Mouse (Mus musculus) retina, postnatal 1 day (tissue): Measurements from ENCODE around the gene Aqp1.
A peak's percentile ranks its signal among the peaks of the same experiment; 100 is the strongest.

Experiments used
- DNase-seq: peaks from one replicate; pipeline ENCODE4 v3.0.0-alpha.2; 2012

Gene Aqp1

GRCm38 (mm10) chr6:55335989-55336514, at the start of gene Aqp1:
TSS of gene Aqp1 (plus strand) at chr6:55336432.
- peak; percentile 86 for DNase-seq

GRCm38 (mm10) chr6:55288007-55288602, 48.1 kb upstream of the Aqp1 start:
- DNase-seq = no peak

- DNase-seq = peak; percentile 17
Measured at GRCm38 (mm10) chr6:55294549-55295131, 41.6 kb upstream of the Aqp1 start.

GRCm38 (mm10) chr6:55295325-55295724, 40.9 kb upstream of the Aqp1 start:
- DNase-seq = no peak

GRCm38 (mm10) chr6:55299482-55299881, 36.8 kb upstream of the Aqp1 start:
- DNase-seq = no peak

GRCm38 (mm10) chr6:55299917-55300316, 36.3 kb upstream of the Aqp1 start:
- DNase-seq = no peak

- no peak for DNase-seq
Measured at GRCm38 (mm10) chr6:55300704-55301103, 35.5 kb upstream of the Aqp1 start.

- no peak for DNase-seq
Measured at GRCm38 (mm10) chr6:55310179-55310578, 26.1 kb upstream of the Aqp1 start.

- no peak for DNase-seq
Measured at GRCm38 (mm10) chr6:55311962-55312361, 24.3 kb upstream of the Aqp1 start.

- no peak for DNase-seq
Measured at GRCm38 (mm10) chr6:55313893-55314292, 22.3 kb upstream of the Aqp1 start.

- no peak for DNase-seq
Measured at GRCm38 (mm10) chr6:55314628-55315027, 21.6 kb upstream of the Aqp1 start.

- no peak for DNase-seq
Measured at GRCm38 (mm10) chr6:55318597-55318996, 17.6 kb upstream of the Aqp1 start.

- DNase-seq = no peak
Measured at GRCm38 (mm10) chr6:55319585-55320551, 16.4 kb upstream of the Aqp1 start.

- no peak for DNase-seq
Measured at GRCm38 (mm10) chr6:55320894-55321293, 15.3 kb upstream of the Aqp1 start.

- no peak for DNase-seq
Measured at GRCm38 (mm10) chr6:55321518-55321917, 14.7 kb upstream of the Aqp1 start.

GRCm38 (mm10) chr6:55322980-55323379, 13.3 kb upstream of the Aqp1 start:
- no peak for DNase-seq

- no peak for DNase-seq
Measured at GRCm38 (mm10) chr6:55323908-55324634, 12.2 kb upstream of the Aqp1 start.

- DNase-seq = no peak
Measured at GRCm38 (mm10) chr6:55324785-55325184, 11.4 kb upstream of the Aqp1 start.

- DNase-seq = no peak
Measured at GRCm38 (mm10) chr6:55326299-55326698, 9.9 kb upstream of the Aqp1 start.

- no peak for DNase-seq
Measured at GRCm38 (mm10) chr6:55327326-55327725, 8.9 kb upstream of the Aqp1 start.

GRCm38 (mm10) chr6:55328179-55328578, 8.1 kb upstream of the Aqp1 start:
- DNase-seq = no peak

- no peak for DNase-seq
Measured at GRCm38 (mm10) chr6:55331315-55331714, 4.9 kb upstream of the Aqp1 start.
